Mouse (Mus musculus) testis, adult 2 months (tissue): ENCODE data around the gene Myo1e. TPM values are rescaled to one million over a fixed set of nuclear protein-coding genes. Genes with fewer than 3 reads are reported as not detected.

Source experiments
- H3K27ac ChIP-seq: fragments of 200-500 bp; 2 replicates; pipeline ENCODE4 v1.5.1; 2012; ENCODE audit warnings: low read depth, low read length; ENCODE audit not compliant: control insufficient read depth, insufficient read depth
- H3K27me3 ChIP-seq: fragments of 200-500 bp; 2 replicates; pipeline ENCODE4 v1.6.1; 2012; ENCODE audit warnings: mild to moderate bottlenecking, low read length, moderate library complexity; ENCODE audit not compliant: control insufficient read depth, insufficient read depth
- H3K36me3 ChIP-seq: fragments of 200-500 bp; 2 replicates; pipeline ENCODE4 v1.6.1; 2012; ENCODE audit warnings: mild to moderate bottlenecking, low read length; ENCODE audit not compliant: control insufficient read depth, insufficient read depth
- H3K4me1 ChIP-seq: fragments of 200-500 bp; 2 replicates; pipeline ENCODE4 v1.6.1; 2012; ENCODE audit warnings: low read length; ENCODE audit not compliant: control insufficient read depth, insufficient read depth
- H3K4me3 ChIP-seq: fragments of 200-500 bp; 2 replicates; pipeline ENCODE4 v1.5.1; 2012; ENCODE audit warnings: low read depth, mild to moderate bottlenecking, low read length, moderate library complexity, mixed read lengths; ENCODE audit not compliant: control insufficient read depth
- CTCF ChIP-seq: fragments of 200-500 bp; IDR thresholded peaks from 2 replicates; pipeline ENCODE4 v1.5.1; 2012; ENCODE audit warnings: low read depth, mild to moderate bottlenecking, inconsistent platforms, low read length, moderate library complexity; ENCODE audit not compliant: control insufficient read depth, insufficient read depth, insufficient replicate concordance
- POLR2A ChIP-seq: fragments of 200-500 bp; IDR thresholded peaks from 2 replicates; pipeline ENCODE4 v1.6.1; 2012; ENCODE audit warnings: low read depth, mild to moderate bottlenecking, inconsistent platforms, low read length, moderate library complexity; ENCODE audit not compliant: control insufficient read depth
- polyA plus RNA-seq: library from polyadenylated mRNA; depleted of rRNA; stranded (reverse); fragments of >200 nt; gene quantifications from 2 replicates; pipeline ENCODE4 v1.2.3, GENCODE M21; 2012

The Myo1e gene
- polyA plus RNA-seq, 1 experiment = 2.6 TPM

- Histone ChIP-seq H3K36me3 (no peaks in the 10 kb centered on the region), H3K27me3 (no peaks in the 10 kb centered on the region), H3K4me3 (no peak overlapping the region), H3K4me1 (no peaks in the 10 kb centered on the region), H3K27ac (no peak overlapping the region)
- TF ChIP-seq POLR2A = no peak
- TF ChIP-seq CTCF = no peak
Observed at GRCm38 (mm10) chr9:70382091-70382490, 174.9 kb downstream of the Myo1e start.

- H3K36me3 ChIP-seq = no peaks in the 10 kb centered on the region
- TF ChIP-seq POLR2A = no peak
- TF ChIP-seq CTCF = no peak
- no peak overlapping the region for H3K27ac ChIP-seq
- H3K4me3 ChIP-seq = no peak overlapping the region
- no peaks in the 10 kb centered on the region for H3K4me1 ChIP-seq
- no peaks in the 10 kb centered on the region for H3K27me3 ChIP-seq
Observed at GRCm38 (mm10) chr9:70383750-70384149, 176.6 kb downstream of the Myo1e start.

GRCm38 (mm10) chr9:70384494-70384893 is 177.3 kb downstream of the Myo1e start:
- Histone ChIP-seq H3K4me3 (no peak overlapping the region), H3K27me3 (no peaks in the 10 kb centered on the region), H3K4me1 (no peaks in the 10 kb centered on the region), H3K27ac (no peak overlapping the region), H3K36me3 (no peaks in the 10 kb centered on the region)
- no peak for TF ChIP-seq POLR2A
- no peak for TF ChIP-seq CTCF

GRCm38 (mm10) chr9:70384958-70385728 is 178.0 kb downstream of the Myo1e start:
- Histone ChIP-seq H3K4me3 (no peak overlapping the region), H3K4me1 (no peaks in the 10 kb centered on the region), H3K27ac (no peak overlapping the region), H3K27me3 (no peaks in the 10 kb centered on the region), H3K36me3 (no peaks in the 10 kb centered on the region)
- TF ChIP-seq POLR2A (no peak), CTCF (no peak)

GRCm38 (mm10) chr9:70387410-70388119 is 180.4 kb downstream of the Myo1e start:
- Histone ChIP-seq H3K4me1 (no peaks in the 10 kb centered on the region), H3K27me3 (no peaks in the 10 kb centered on the region), H3K36me3 (no peaks in the 10 kb centered on the region), H3K4me3 (no peak overlapping the region), H3K27ac (no peak overlapping the region)
- TF ChIP-seq POLR2A (no peak), CTCF (no peak)

GRCm38 (mm10) chr9:70389548-70389947 is 182.4 kb downstream of the Myo1e start:
- no peak overlapping the region for H3K4me3 ChIP-seq
- TF ChIP-seq CTCF = no peak
- TF ChIP-seq POLR2A = no peak
- H3K4me1 ChIP-seq = no peaks in the 10 kb centered on the region
- no peaks in the 10 kb centered on the region for H3K36me3 ChIP-seq
- H3K27ac ChIP-seq = no peak overlapping the region
- H3K27me3 ChIP-seq = no peaks in the 10 kb centered on the region

- no peak overlapping the region for H3K27ac ChIP-seq
- H3K4me3 ChIP-seq = no peak overlapping the region
- no peaks in the 10 kb centered on the region for H3K27me3 ChIP-seq
- H3K4me1 ChIP-seq = no peaks in the 10 kb centered on the region
- no peak for TF ChIP-seq CTCF
- no peak for TF ChIP-seq POLR2A
- H3K36me3 ChIP-seq = no peaks in the 10 kb centered on the region
Observed at GRCm38 (mm10) chr9:70391042-70391441, 183.9 kb downstream of the Myo1e start.
